Mouse (Mus musculus) forebrain, embryonic 16.5 days (tissue): ENCODE data around the gene Mblac1. TPM values are rescaled to one million over a fixed set of nuclear protein-coding genes. Genes with fewer than 3 reads are reported as not detected.

Experiments used
- ATAC-seq: fragments of 200-750 bp; cut with Nextera tagmentation; 2 replicates; pipeline ENCODE4 v1.8.0; 2017; ENCODE audit warnings: mild to moderate bottlenecking, moderate library complexity
- H3K27ac ChIP-seq: fragments of 300-500 bp; sonication (generic); 2 replicates; pipeline ENCODE4 v1.5.1; 2014; ENCODE audit warnings: low read length, control low read depth
- H3K27me3 ChIP-seq: fragments of 300-500 bp; sonication (generic); replicated peaks from 2 replicates; pipeline ENCODE4 v1.6.1; 2014; ENCODE audit warnings: low read length; ENCODE audit not compliant: control insufficient read depth, insufficient read depth
- H3K36me3 ChIP-seq: fragments of 300-500 bp; sonication (generic); 2 replicates; pipeline ENCODE4 v1.6.1; 2014; ENCODE audit not compliant: control insufficient read depth, insufficient read depth
- H3K4me1 ChIP-seq: fragments of 300-500 bp; sonication (generic); replicated peaks from 2 replicates; pipeline ENCODE4 v1.6.1; 2014; ENCODE audit warnings: low read length; ENCODE audit not compliant: control insufficient read depth, insufficient read depth
- H3K4me2 ChIP-seq: fragments of 300-500 bp; sonication (generic); 2 replicates; pipeline ENCODE4 v1.6.1; 2014; ENCODE audit warnings: mild to moderate bottlenecking, low read length, control low read depth
- H3K4me3 ChIP-seq: fragments of 300-500 bp; sonication (generic); replicated peaks from 2 replicates; pipeline ENCODE4 v1.5.1; 2014; ENCODE audit warnings: mild to moderate bottlenecking, low read length, control low read depth
- H3K9ac ChIP-seq: fragments of 300-500 bp; sonication (generic); replicated peaks from 2 replicates; pipeline ENCODE4 v1.6.1; 2014; ENCODE audit warnings: low read depth, low read length, control low read depth
- H3K9me3 ChIP-seq: fragments of 300-500 bp; sonication (generic); 2 replicates; pipeline ENCODE4 v1.6.1; 2016; ENCODE audit warnings: low read length; ENCODE audit not compliant: control insufficient read depth
- WGBS: fragments of 180-500 bp; shearing (Covaris S2); extraction: QIAGEN DNeasy Blood & Tissue Kit; methylation state at CpG from one replicate; pipeline ENCODE4 v1.1.7; 2014; 5-methylcytosine and 5-hydroxymethylcytosine counted together
- microRNA counts: library from miRNA; unstranded; fragments of <30 nt; microRNA quantifications from one replicate; lab custom pipeline; 2016
- microRNA-seq: library from miRNA; unstranded; fragments of <30 nt; microRNA quantifications from one replicate; pipeline ENCODE4, GENCODE M21; 2017
- polyA plus RNA-seq: library from polyadenylated mRNA; unstranded; fragments of >200 nt; fragmentation: Nextera tagmentation; extraction: Ambion mirVana; gene quantifications from 2 replicates; pipeline ENCODE4 v1.2.1, GENCODE M21; 2015

Mblac1 gene
- polyA plus RNA-seq, 1 experiment from 2014 or later, result 13.2 TPM

GRCm38 (mm10) chr5:138228026-138228425 is 33.9 kb downstream of the Mblac1 start:
- no peak for ATAC-seq
- Histone ChIP-seq H3K27ac (no peak overlapping the region), H3K27me3 (no peaks in the 10 kb centered on the region), H3K4me3 (no peak overlapping the region), H3K9ac (no peak overlapping the region), H3K4me2 (no peak overlapping the region), H3K4me1 (no peaks in the 10 kb centered on the region), H3K9me3 (no peaks in the 10 kb centered on the region), H3K36me3 (no peaks in the 10 kb centered on the region)
- 52% methylated on average over 3 of the region's 3 CpGs for WGBS

DNA sequence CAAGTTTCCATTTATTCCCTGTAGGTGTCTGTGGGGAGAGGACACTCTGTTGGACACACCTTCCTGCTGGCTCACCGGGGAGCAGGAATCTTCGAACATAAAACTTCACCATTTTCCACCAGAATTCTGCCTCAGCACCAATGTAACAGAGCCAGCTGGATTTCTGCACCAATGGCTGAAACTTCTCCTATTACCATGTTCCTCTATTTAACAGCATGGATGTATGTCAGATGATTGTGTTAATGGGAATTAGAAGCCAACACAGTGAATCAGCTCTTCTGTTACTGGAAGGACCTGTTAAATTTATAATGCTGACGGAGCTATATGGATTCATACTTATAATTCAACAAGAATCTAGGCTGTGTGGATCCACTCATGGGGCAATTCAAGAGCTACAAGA is 35.4 kb downstream of the Mblac1 start:
- H3K4me1 ChIP-seq, result no peaks in the 10 kb centered on the region
- no peak overlapping the region for H3K4me3 ChIP-seq
- H3K27ac ChIP-seq, result no peak overlapping the region
- no peak overlapping the region for H3K4me2 ChIP-seq
- H3K9ac ChIP-seq, result no peak overlapping the region
- no peaks in the 10 kb centered on the region for H3K9me3 ChIP-seq
- no peaks in the 10 kb centered on the region for H3K27me3 ChIP-seq
- H3K36me3 ChIP-seq, result no peaks in the 10 kb centered on the region
- WGBS, result 91% methylated on average over 3 of the region's 3 CpGs
- ATAC-seq, result no peak

DNA sequence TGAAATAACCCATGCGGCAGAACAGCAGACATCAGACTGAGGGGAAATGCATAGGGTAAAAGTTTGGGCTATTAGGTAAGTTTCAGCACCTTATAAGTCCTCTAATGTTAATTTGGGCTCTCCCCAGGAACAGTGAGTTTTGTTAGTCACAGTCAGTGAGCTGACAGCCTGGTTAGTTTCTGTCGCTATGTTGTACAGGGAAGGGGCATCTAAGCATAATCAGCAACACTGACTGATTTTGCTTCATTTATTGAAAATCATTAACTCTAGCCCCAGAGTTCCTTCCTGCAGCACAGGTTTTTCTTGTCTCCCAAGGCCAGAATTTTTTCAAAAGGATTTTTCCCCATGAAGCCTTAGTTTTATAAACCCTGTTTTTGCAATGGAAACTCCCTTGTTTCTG is 39.7 kb downstream of the Mblac1 start:
- H3K27ac ChIP-seq, result no peak overlapping the region
- no peaks in the 10 kb centered on the region for H3K4me1 ChIP-seq
- H3K27me3 ChIP-seq, result no peaks in the 10 kb centered on the region
- no peak overlapping the region for H3K9ac ChIP-seq
- 73% methylated on average over 2 of the region's 2 CpGs for WGBS
- no peaks in the 10 kb centered on the region for H3K36me3 ChIP-seq
- no peak for ATAC-seq
- no peak overlapping the region for H3K4me2 ChIP-seq
- H3K4me3 ChIP-seq, result no peak overlapping the region
- no peaks in the 10 kb centered on the region for H3K9me3 ChIP-seq

GRCm38 (mm10) chr5:138234224-138234623 is 40.1 kb downstream of the Mblac1 start:
- no peak overlapping the region for H3K27ac ChIP-seq
- ATAC-seq, result no peak

GRCm38 (mm10) chr5:138241511-138241910 is 47.4 kb downstream of the Mblac1 start:
- no peaks in the 10 kb centered on the region for H3K36me3 ChIP-seq
- H3K4me1 ChIP-seq, result no peaks in the 10 kb centered on the region
- no peak overlapping the region for H3K4me2 ChIP-seq
- no peak overlapping the region for H3K4me3 ChIP-seq
- H3K27ac ChIP-seq, result no peak overlapping the region
- no peaks in the 10 kb centered on the region for H3K27me3 ChIP-seq
- no peaks in the 10 kb centered on the region for H3K9me3 ChIP-seq
- no peak overlapping the region for H3K9ac ChIP-seq
- WGBS, result 56% methylated on average over 2 of the region's 2 CpGs
- no peak for ATAC-seq

More at GRCm38 (mm10) chr5:138234224-138234623, 40.1 kb downstream of the Mblac1 start:
- no peaks in the 10 kb centered on the region for H3K27me3 ChIP-seq
- no peaks in the 10 kb centered on the region for H3K36me3 ChIP-seq
- H3K4me3 ChIP-seq, result no peak overlapping the region
- H3K9ac ChIP-seq, result no peak overlapping the region
- H3K4me1 ChIP-seq, result no peaks in the 10 kb centered on the region
- H3K9me3 ChIP-seq, result no peaks in the 10 kb centered on the region
- no peak overlapping the region for H3K4me2 ChIP-seq

MicroRNAs encoded within 50 kb of the gene (microRNA counts, 519-probe panel; counts per million panel counts)
- microRNA mmu-miR-106b (lab: Ali Mortazavi, UCI), result 3,753 counts per million, percentile 91 among the panel's probes with 10 or more counts
- microRNA mmu-miR-25 (lab: Ali Mortazavi, UCI), result 4,455 counts per million, percentile 96 among the panel's probes with 10 or more counts
- microRNA mmu-miR-93 (lab: Ali Mortazavi, UCI), result 3,738 counts per million, percentile 91 among the panel's probes with 10 or more counts

Small RNAs within 50 kb of the gene (microRNA-seq; reads per million reads assigned to microRNA genes)
- gene Mir106b, result 10,158 reads per million, percentile 95 among the genes with 10 or more reads in this experiment
- 699 reads per million, percentile 76 among the genes with 10 or more reads in this experiment for gene Mir25
- 16,021 reads per million, percentile 97 among the genes with 10 or more reads in this experiment for gene Mir93

Other genes starting within 250 kb of the Mblac1 start
- gene Gjc3, start 231.2 kb upstream of the Mblac1 start, polyA plus RNA-seq, result 0.06 and 0.33 TPM in 2 replicates
- not detected in 2 replicates for gene Azgp1, start 212.8 kb upstream of the Mblac1 start, polyA plus RNA-seq
- gene Smok3a, start 173.1 kb upstream of the Mblac1 start, polyA plus RNA-seq, result not detected in 2 replicates
- gene Smok3b, start 172.9 kb upstream of the Mblac1 start, polyA plus RNA-seq, result not detected in 2 replicates
- not detected in 2 replicates for gene Smok3c, start 141.1 kb upstream of the Mblac1 start, polyA plus RNA-seq
- gene Zkscan1, start 109.2 kb upstream of the Mblac1 start, polyA plus RNA-seq, result 31.2 and 34.2 TPM in 2 replicates
- 117 and 118 TPM in 2 replicates for gene Zscan21, start 77.4 kb upstream of the Mblac1 start, polyA plus RNA-seq
- gene Zfp113, start 38.6 kb upstream of the Mblac1 start, polyA plus RNA-seq, result 39.4 and 43.9 TPM in 2 replicates
- 281 and 305 TPM in 2 replicates for gene Cops6, start 33.2 kb upstream of the Mblac1 start, polyA plus RNA-seq
- 27.8 and 31.9 TPM in 2 replicates for gene Ap4m1, start 22.3 kb upstream of the Mblac1 start, polyA plus RNA-seq
- 173 and 191 TPM in 2 replicates for gene Mcm7, start 21.9 kb upstream of the Mblac1 start, polyA plus RNA-seq
- 83.2 and 87.6 TPM in 2 replicates for gene Taf6, start 6.9 kb upstream of the Mblac1 start, polyA plus RNA-seq
- 39.8 and 40.8 TPM in 2 replicates for gene Cnpy4, start 6.8 kb upstream of the Mblac1 start, polyA plus RNA-seq
- not detected in 2 replicates for gene Nxpe5, start 31.6 kb downstream of the Mblac1 start, polyA plus RNA-seq
- 71.3 and 87.4 TPM in 2 replicates for gene Lamtor4, start 61.2 kb downstream of the Mblac1 start, polyA plus RNA-seq
- 11.1 and 14.0 TPM in 2 replicates for gene BC037034, start 69.7 kb downstream of the Mblac1 start, polyA plus RNA-seq
- 1.6 and 2.4 TPM in 2 replicates for gene Gal3st4, start 78.5 kb downstream of the Mblac1 start, polyA plus RNA-seq
- 0.10 TPM in 1 of 2 replicates, not detected in the other for gene Gm43720, start 85.6 kb downstream of the Mblac1 start, polyA plus RNA-seq
- gene Gpc2, start 85.7 kb downstream of the Mblac1 start, polyA plus RNA-seq, result 212 and 245 TPM in 2 replicates
- gene Stag3, start 85.9 kb downstream of the Mblac1 start, polyA plus RNA-seq, result 5.6 and 6.3 TPM in 2 replicates
- gene Pvrig, start 147.6 kb downstream of the Mblac1 start, polyA plus RNA-seq, result not detected in 2 replicates
- 82.4 and 82.8 TPM in 2 replicates for gene Zfp157, start 247.2 kb downstream of the Mblac1 start, polyA plus RNA-seq